Mouse (Mus musculus): ENCODE results near the gene Mcam.

Mcam gene

DNA sequence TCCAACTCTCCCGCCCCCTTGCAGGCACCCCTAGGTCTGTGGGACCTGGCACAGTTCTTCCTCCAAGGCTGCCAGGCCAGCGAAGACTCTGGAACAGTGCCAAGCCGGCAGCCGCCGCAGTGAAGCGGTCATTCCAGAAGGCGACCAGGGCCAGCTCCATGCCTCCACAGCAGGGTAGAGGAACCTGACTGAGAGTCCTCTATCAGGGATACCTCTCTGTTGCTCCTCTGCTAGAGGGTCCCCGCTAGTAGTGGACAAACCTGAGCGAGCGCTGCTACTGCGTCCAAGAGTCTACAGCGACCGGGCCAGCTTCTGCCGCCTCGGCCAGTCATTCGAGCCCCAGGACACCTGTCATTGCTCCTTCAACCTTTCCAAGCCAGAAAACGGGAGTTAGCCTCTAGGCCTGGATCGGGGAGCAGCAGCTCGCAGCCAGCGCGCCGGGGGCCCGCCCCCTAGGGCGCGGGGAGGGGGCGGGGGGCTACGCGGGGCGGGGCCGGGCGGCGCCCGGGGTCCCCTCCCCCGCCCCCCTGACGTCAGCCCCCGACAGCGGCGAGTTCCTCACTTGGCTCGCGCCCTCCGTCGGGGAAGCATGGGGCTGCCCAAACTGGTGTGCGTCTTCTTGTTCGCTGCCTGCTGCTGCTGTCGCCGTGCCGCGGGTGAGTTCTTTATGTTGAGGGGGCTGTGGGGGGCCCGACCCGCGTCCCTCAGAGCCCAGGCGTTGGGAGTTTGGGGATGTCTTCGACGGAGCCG lies at the start of gene Mcam:
Gene Mcam, plus strand, starts transcription at position 369 of the 750 bp plus-strand sequence.
- DNase-seq (ENCODE audit: low read depth, low spot score) = peak; percentile 42
- peaks cover 3% of the 10 kb centered on the region; the same call in 1 of the 2 replicates for H3K27me3 ChIP-seq (ENCODE audit: control insufficient read depth, insufficient read depth, low read length, poor library complexity, severe bottlenecking)
- no peaks in the 10 kb centered on the region for H3K36me3 ChIP-seq (ENCODE audit: control insufficient read depth, insufficient read depth, low read length, poor library complexity, severe bottlenecking)

DNA sequence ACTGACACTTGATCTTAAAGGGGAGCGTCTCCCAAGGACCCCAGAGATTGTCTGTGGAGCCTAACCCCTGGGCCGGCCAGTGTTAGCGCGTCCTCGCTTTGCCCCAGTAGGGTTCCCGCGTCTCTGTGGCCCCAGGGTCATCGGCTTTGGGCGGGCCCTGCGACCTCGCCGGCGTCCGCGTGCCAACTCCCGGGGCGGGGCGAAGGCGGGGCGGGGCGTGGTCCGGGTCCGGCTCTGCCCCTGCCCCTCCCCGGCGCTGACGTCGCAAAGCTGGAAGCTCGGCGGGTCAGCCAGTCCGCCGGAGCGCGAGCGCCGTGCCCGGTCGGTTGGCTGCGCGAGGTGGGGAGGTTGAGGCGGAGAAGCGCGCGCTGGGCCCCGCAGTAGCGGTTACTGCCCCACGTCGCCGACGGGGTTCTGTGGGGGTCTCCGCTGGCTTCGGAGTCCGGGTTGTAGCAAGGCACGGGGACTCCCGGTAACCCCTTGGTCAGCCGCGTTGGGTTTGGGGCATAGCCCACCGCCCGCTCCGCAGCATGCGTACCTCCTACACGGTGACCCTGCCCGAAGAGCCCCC lies 49.5 kb upstream of the Mcam start:
- peak; percentile 80 for DNase-seq (ENCODE audit: low read depth, low spot score)
- Histone ChIP-seq H3K36me3 (ENCODE audit: control insufficient read depth, insufficient read depth, low read length, poor library complexity, severe bottlenecking) (no peaks in the 10 kb centered on the region), H3K27me3 (ENCODE audit: control insufficient read depth, insufficient read depth, low read length, poor library complexity, severe bottlenecking) (no peaks in the 10 kb centered on the region; the same call in 1 of the 2 replicates)

DNA sequence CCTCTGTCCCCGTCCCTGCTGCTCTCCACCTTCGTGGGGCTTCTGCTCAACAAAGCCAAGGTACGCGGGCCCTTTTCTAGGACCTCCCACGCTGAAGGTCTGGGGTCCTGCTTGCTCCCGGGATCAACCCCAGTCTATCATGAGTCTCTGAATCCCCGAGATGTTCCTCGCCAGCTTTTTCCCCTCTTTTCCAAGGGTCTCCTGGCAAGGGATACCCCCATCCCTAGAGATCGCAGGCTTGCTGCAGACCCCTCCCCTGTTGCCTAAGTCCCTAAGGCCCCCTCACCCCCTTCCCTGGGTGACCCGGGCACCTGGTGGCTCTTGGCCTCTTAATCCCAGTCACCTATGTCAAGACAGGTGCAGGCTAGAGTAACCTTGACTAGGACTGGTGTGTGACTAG lies 49.0 kb upstream of the Mcam start:
- no peak for DNase-seq (ENCODE audit: low read depth, low spot score)
- no peaks in the 10 kb centered on the region; the same call in 1 of the 2 replicates for H3K27me3 ChIP-seq (ENCODE audit: control insufficient read depth, insufficient read depth, low read length, poor library complexity, severe bottlenecking)
- H3K36me3 ChIP-seq (ENCODE audit: control insufficient read depth, insufficient read depth, low read length, poor library complexity, severe bottlenecking) = no peaks in the 10 kb centered on the region

DNA sequence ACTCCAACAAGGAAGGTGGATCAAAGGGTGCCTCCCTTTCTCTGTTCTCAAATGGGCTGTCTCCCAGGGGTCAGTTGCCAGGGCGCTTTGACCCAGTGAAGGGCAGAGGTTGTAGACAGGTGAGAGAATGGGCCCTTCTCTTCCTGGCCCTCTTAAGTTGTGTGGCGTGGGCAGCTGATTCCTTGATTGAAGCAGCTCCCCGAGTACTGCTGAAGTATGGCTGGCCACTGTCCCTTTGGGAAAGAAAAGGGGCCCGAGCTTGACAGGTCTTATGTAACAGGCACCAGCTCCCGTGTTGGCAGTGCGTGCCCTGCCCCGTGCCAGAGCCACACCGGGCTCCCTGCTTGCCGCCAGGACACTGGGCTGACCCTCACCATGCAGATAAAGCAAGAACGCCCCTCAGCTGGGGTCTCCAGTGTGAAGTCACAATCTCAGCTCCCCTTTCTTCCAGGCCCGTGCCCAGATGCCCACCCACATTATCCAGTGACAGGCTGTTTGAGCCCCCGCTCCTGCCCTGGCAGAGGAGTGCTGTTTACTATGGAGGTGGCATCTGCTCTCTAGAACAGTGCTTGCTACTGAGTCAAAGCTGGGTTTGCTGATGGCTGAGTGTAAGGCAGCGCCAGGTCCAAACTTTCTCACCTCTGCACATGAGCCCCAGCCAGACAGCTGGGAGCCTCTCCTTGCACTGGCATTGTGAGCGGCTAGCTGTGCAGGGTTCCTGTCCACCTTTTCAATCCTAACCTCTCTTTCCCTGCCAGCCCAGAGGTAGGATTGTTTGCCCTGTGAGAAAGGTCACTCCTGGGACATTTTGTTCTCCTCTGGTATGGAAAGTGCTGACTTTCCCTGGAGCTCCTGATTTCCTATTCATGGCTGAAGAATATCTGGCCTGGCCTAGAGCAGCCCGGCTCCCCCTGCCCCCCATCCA lies 48.3 kb upstream of the Mcam start:
- no peak for DNase-seq (ENCODE audit: low read depth, low spot score)
- H3K27me3 ChIP-seq (ENCODE audit: control insufficient read depth, insufficient read depth, low read length, poor library complexity, severe bottlenecking) = no peaks in the 10 kb centered on the region; the same call in 1 of the 2 replicates
- no peaks in the 10 kb centered on the region for H3K36me3 ChIP-seq (ENCODE audit: control insufficient read depth, insufficient read depth, low read length, poor library complexity, severe bottlenecking)

DNA sequence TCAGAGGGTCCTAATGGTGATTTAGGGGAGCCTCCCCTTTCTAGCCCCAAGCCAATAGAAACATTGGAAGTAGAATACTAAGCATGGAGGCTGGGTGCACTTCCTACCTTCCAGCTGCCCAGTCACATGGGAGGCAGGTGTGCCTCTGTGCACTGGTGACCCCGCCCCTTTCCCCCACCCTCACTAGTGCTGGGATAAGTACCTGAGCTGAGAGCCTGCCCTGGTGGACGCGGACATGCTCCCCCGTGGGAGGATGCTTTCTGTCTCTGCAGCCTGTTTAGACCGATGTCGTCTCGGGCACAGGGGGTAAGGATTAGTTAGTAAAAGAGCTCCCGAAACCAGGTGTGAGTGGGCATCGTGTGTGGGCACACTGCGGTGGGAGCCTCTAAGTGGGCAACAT lies 47.3 kb upstream of the Mcam start:
- no peak for DNase-seq (ENCODE audit: low read depth, low spot score)
- H3K27me3 ChIP-seq (ENCODE audit: control insufficient read depth, insufficient read depth, low read length, poor library complexity, severe bottlenecking) = no peaks in the 10 kb centered on the region; the same call in 1 of the 2 replicates
- no peaks in the 10 kb centered on the region for H3K36me3 ChIP-seq (ENCODE audit: control insufficient read depth, insufficient read depth, low read length, poor library complexity, severe bottlenecking)

DNA sequence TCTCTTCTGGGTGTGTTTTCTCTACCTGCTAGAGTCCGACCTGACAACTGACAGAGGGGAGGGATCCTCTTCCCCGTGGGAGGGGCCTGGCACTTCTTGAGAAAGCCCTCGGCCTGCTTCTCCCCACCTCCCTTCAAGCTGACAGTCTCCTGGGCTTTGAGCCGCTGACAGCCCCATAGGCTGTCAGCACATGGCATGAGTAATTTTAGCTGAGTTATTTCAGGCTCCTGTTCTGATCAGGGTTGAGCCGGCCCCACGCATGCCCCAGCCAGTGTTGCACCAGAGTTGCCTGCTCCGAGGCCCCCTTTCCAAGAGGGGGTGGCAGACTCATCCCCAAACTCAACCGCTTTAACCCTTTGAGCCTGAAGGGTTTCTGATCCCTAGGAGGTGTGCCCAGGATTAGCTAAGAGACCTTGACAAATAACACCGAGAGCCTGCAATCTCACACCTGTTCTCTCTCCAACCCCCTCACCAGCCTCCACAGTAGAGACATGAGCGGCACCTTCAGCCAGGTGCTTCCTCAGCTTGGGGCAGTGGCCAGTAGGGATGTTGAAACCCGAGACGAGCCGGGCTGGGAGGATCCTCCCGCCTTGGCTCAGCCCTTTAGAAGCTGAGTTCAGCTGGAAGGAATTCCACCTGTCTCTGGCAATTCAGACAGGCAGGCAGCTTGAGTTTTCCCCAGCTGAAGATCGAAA lies 46.4 kb upstream of the Mcam start:
- Histone ChIP-seq H3K36me3 (ENCODE audit: control insufficient read depth, insufficient read depth, low read length, poor library complexity, severe bottlenecking) (no peaks in the 10 kb centered on the region), H3K27me3 (ENCODE audit: control insufficient read depth, insufficient read depth, low read length, poor library complexity, severe bottlenecking) (no peaks in the 10 kb centered on the region; the same call in 1 of the 2 replicates)
- DNase-seq (ENCODE audit: low read depth, low spot score) = peak; percentile 36

DNA sequence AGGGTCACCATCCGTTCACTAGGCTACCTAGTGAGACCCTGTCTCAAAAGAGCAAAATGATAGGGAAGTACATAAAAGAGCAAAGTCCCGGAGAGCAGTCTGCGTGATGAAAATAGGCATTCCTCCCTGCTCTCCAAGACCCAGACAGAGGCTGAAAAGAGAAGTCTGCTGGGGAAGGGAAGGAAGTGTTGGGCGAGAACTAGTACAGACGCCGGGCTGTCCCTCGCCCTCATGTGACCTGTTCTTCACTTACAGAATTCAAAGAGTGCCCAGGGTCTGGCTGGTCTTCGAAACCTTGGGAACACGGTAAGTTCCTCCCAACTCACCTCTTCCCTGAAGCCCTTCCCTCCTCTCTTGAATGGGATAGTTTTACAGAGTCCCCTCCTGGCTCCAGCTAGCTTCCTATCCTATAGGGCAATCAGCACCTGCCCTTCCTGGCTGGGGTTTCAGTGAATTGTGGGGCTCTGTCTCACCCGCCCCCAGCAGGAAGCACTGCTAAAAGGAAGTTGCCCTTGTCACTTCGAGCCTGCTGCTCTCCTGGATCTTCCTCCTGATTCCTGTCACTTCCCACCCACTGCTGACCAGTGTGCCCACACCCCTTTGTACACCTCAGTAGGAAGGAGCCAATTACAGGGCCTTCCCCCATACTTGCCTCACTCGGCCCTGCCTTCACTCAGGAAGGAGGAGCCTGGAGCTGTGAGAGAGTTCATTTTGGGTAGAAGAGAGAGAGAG lies 45.2 kb upstream of the Mcam start:
- Histone ChIP-seq H3K36me3 (ENCODE audit: control insufficient read depth, insufficient read depth, low read length, poor library complexity, severe bottlenecking) (no peaks in the 10 kb centered on the region), H3K27me3 (ENCODE audit: control insufficient read depth, insufficient read depth, low read length, poor library complexity, severe bottlenecking) (no peaks in the 10 kb centered on the region)
- DNase-seq (ENCODE audit: low read depth, low spot score) = peak; percentile 29

DNA sequence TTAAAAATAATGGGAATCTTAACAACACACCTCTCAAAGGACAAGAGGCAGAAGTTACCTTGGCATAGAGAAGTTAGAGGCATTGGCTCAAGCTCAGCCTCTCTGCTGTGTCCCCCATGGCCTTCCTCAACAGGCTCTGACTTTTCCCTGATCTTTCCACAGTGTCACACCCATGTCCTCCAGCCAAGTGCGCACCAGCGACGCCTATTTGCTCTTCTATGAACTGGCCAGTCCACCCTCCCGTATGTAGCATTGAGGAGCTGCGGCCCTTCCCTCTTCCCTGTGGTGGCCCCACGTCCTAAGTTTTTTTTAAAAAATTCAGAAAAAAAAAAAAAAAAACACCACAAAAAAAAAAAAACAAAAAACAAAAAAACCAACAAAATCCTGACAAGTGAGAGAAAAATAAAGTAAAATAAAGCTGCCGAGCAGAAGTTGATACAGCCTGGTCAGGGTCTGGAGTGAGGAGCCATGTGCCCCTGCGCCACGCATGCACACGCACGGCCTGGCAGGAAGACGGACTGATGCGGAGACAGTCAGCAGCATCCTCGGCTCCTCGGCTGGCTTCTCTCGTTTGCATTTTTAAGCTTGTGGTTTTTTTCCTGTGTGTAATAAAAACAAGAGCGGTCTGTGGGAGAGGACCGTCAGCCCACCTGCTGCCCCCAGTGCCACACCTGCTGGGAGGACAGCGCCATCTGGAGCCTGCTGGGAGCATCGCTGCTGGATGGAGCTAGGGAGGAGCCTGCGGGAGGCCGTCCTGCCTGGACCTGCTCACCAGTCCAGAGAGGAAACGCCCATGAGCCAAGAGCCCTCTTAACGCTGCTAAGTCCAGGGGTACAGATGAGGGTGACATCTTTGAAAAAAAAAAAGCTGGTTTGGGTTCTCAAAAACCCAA lies 40.4 kb upstream of the Mcam start:
- no peaks in the 10 kb centered on the region for H3K36me3 ChIP-seq (ENCODE audit: control insufficient read depth, insufficient read depth, low read length, poor library complexity, severe bottlenecking)
- H3K27me3 ChIP-seq (ENCODE audit: control insufficient read depth, insufficient read depth, low read length, poor library complexity, severe bottlenecking) = no peaks in the 10 kb centered on the region
- peak; percentile 84 for DNase-seq (ENCODE audit: low read depth, low spot score)

DNA sequence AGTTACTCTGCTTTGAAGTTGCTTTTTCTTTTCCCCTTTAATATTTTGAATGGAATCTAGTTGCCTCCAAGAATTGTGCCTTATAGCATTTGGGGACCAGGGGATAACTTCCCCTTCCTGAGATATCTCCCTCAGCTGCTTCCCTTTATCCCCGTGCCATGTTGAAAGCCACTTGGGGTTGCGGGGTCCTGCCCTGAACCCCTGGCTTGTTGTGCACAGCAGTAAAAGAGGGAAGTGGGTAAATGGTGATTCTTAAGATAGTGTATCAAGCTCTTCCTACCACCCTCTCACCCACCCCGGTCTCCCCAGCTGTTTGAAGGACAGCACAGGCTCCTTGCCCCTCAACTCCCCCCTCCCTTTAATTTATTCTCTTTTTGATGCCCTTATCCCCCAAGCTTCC lies 39.5 kb upstream of the Mcam start:
- DNase-seq (ENCODE audit: low read depth, low spot score) = no peak
- H3K27me3 ChIP-seq (ENCODE audit: control insufficient read depth, insufficient read depth, low read length, poor library complexity, severe bottlenecking) = no peaks in the 10 kb centered on the region

DNA sequence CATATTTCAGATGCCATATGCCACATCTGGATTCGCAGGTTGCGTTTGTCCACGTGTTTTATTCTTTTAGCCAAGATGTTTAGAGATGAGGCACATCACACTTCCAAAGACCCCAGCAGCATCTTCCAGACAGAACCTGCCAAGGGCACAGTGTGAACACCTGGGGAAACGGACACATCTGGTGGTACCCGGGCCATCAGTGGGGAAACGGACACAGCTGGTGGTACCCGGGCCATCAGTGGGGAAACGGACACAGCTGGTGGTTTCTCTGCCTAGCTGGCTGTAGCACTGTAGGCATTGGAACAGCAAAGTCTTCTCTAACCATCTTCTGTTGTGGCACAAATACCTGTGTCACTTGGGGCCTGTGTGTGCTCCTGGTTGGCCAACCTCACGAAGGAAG lies 38.5 kb upstream of the Mcam start:
- no peaks in the 10 kb centered on the region for H3K27me3 ChIP-seq (ENCODE audit: control insufficient read depth, insufficient read depth, low read length, poor library complexity, severe bottlenecking)
- no peak for DNase-seq (ENCODE audit: low read depth, low spot score)
- no peaks in the 10 kb centered on the region for H3K36me3 ChIP-seq (ENCODE audit: control insufficient read depth, insufficient read depth, low read length, poor library complexity, severe bottlenecking)

More for the DNA sequence above, 39.5 kb upstream of the Mcam start:
- H3K36me3 ChIP-seq (ENCODE audit: control insufficient read depth, insufficient read depth, low read length, poor library complexity, severe bottlenecking) = no peaks in the 10 kb centered on the region

DNA sequence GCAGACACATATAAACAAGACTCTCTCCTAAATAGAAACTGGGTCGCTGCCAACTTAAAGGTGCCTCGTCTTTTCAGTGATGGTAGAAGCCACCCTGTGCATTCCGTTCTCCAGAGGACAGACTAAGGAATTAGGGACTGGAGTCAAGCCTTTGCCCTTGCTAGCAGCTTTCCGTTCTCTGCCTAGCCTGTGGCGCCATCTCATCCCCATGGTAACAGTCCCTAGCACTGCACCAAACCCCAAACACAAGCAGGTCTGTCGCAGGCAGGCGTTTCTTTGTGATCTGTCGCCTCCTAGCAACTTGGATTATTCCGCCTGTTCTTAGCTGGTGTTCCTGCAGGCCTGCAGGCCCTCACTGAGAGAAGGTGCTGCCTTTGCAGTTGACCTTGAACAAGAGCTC lies 37.7 kb upstream of the Mcam start:
- no peaks in the 10 kb centered on the region for H3K36me3 ChIP-seq (ENCODE audit: control insufficient read depth, insufficient read depth, low read length, poor library complexity, severe bottlenecking)
- no peaks in the 10 kb centered on the region for H3K27me3 ChIP-seq (ENCODE audit: control insufficient read depth, insufficient read depth, low read length, poor library complexity, severe bottlenecking)
- DNase-seq (ENCODE audit: low read depth, low spot score) = no peak

DNA sequence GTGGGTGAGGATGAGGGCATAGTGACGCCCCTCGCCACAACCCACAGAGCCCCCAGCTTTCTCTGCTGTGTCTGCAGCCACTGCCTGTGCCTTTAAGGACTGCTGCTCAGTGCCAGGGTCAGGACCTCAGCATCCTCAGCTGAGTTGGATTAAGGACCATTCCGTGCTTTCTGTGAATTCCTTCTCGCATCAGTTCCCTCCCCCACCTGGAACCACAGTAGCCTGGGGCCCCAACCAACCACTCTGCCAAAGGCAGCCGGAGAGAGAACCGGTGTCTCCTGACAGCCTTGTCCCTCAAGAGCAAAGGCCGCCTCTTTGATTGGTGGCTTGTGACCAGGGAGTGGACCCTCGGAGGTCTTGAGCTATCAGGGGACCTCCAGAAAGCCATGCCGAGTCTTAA lies 32.8 kb upstream of the Mcam start, which contains the start of gene Mfrp:
Gene Mfrp, plus strand, starts transcription at position 240 of the 400 bp plus-strand sequence.
- Histone ChIP-seq H3K27me3 (ENCODE audit: control insufficient read depth, insufficient read depth, low read length, poor library complexity, severe bottlenecking) (no peaks in the 10 kb centered on the region), H3K36me3 (ENCODE audit: control insufficient read depth, insufficient read depth, low read length, poor library complexity, severe bottlenecking) (no peaks in the 10 kb centered on the region)
- no peak for DNase-seq (ENCODE audit: low read depth, low spot score)

DNA sequence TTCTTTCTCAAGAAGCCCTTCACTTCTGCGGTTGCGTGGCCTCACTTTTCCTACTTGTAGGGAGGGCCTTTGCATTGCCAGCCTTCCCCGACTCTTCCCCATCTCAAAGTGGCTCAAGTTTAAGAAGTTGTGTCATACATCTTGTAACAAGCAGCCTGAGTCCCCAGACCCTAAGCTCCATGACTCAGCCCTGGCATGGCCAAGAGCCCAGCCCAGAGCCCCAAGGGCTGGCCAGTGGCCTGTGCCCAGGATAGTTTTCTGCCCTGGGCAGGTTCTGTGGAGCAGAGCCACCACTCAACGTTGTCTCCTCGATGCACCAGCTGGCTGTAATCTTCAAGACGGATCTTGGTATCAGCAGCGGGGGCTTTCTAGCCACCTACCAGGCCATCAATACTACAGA lies 29.4 kb upstream of the Mcam start:
- no peak for DNase-seq (ENCODE audit: low read depth, low spot score)
- no peaks in the 10 kb centered on the region for H3K36me3 ChIP-seq (ENCODE audit: control insufficient read depth, insufficient read depth, low read length, poor library complexity, severe bottlenecking)
- no peaks in the 10 kb centered on the region for H3K27me3 ChIP-seq (ENCODE audit: control insufficient read depth, insufficient read depth, low read length, poor library complexity, severe bottlenecking)
